In the genomic region with DNA sequence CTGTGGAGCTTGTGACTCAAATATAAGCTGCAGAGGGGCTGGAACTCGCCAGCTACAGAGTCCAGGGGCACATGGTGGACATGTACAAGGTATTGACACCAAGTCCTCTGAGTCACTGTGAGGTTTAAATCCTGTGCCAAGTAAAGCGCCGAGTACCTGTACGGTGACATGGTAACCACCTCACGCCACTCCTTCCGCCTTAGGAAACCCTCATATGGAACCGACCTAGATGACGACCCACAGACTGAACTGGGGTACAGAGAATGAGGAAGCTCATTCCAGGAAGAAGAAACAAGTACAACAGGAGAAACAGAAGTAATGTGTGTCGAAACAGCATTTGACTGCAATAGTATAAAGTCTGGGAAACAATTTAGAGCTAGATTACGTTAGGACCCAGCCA, we compare ENCODE assay signal across 16 mouse cellular contexts. TPM values are rescaled to one million over a fixed set of nuclear protein-coding genes. Genes with fewer than 3 reads are reported as not detected.
A peak's percentile ranks its signal among the peaks of the same experiment; 100 is the strongest.
DNase-seq lines count a peak whose midpoint lies in the region; ATAC-seq and TF ChIP-seq lines count a peak whose summit lies in the region.
"Had no signal": no experiment of that assay in that cellular context is flagged by ENCODE, and none has a peak within 500 bp of the region (broad histone marks: within the 10 kb centered on the region; RNA-seq: fewer than 3 reads in every experiment).

No protein-coding gene starts in this region.

- H3K9ac ChIP-seq in forebrain, embryonic 15.5 days (replicated peaks) = no peak overlapping the region
- H3K9ac ChIP-seq in kidney, embryonic 14.5 days (ENCODE audit: low read depth, low read length) = no peak overlapping the region
- H3K9ac ChIP-seq: hindbrain, embryonic 13.5 days; limb, embryonic 12.5 days had no signal

- H3K4me1 ChIP-seq in bone marrow macrophage, adult 2 months (ENCODE audit: control insufficient read depth, insufficient read depth, low read length) = peaks cover 6% of the 10 kb centered on the region
- peaks cover 28% of the 10 kb centered on the region for H3K4me1 ChIP-seq in megakaryocyte, embryonic 14.5 days
- H3K4me1 ChIP-seq in forebrain, embryonic 15.5 days = peaks cover 18% of the 10 kb centered on the region
- no peaks in the 10 kb centered on the region for H3K4me1 ChIP-seq in kidney, embryonic 14.5 days (ENCODE audit: control insufficient read depth, insufficient read depth, low read length)

- H3K27ac ChIP-seq in bone marrow macrophage, adult 2 months (ENCODE audit: insufficient read depth, low read depth, low read length) = peak overlapping the region; percentile 61
- no peak overlapping the region for H3K27ac ChIP-seq in forebrain, embryonic 15.5 days (replicated peaks)
- H3K27ac ChIP-seq in kidney, embryonic 14.5 days (ENCODE audit: low read depth, low read length) = no peak overlapping the region
- H3K27ac ChIP-seq in layer of hippocampus, adult 2 months = no peak overlapping the region
- H3K27ac ChIP-seq: gastrocnemius, adult 2 months; hindbrain, embryonic 13.5 days; limb, embryonic 12.5 days had no signal

- peak overlapping the region; percentile 50 for H3K4me3 ChIP-seq in bone marrow macrophage, adult 2 months (ENCODE audit: insufficient read depth, low read length)
- peak overlapping the region; percentile 72 for H3K4me3 ChIP-seq in megakaryocyte, embryonic 14.5 days (replicated peaks)
- no peak overlapping the region for H3K4me3 ChIP-seq in forebrain, embryonic 15.5 days
- no peak overlapping the region for H3K4me3 ChIP-seq in kidney, embryonic 14.5 days (ENCODE audit: low read length)
- no peak overlapping the region for H3K4me3 ChIP-seq in layer of hippocampus, adult 2 months
- H3K4me3 ChIP-seq: gastrocnemius, adult 2 months; hindbrain, embryonic 13.5 days; limb, embryonic 12.5 days had no signal

- DNase-seq in spleen, postnatal 36 days (ENCODE audit: low spot score in 2 of 2) = peak; percentile 26 to 40
- no peak for DNase-seq in spleen, postnatal 14 days (ENCODE audit: low spot score in 2 of 2)
- no peak for DNase-seq in layer of hippocampus, adult 2 months (ENCODE audit: low spot score in 2 of 2)
- DNase-seq: adrenal gland, postnatal 25 days; cerebellum, adult 9-10 months; gastrocnemius, adult 2 months; kidney, postnatal 10 days; retina, postnatal 1 day had no signal

- H3K36me3 ChIP-seq in megakaryocyte, embryonic 14.5 days (replicated peaks; ENCODE audit: low read length) = no peaks in the 10 kb centered on the region
- H3K36me3 ChIP-seq in forebrain, embryonic 15.5 days = no peaks in the 10 kb centered on the region
- H3K36me3 ChIP-seq in kidney, embryonic 14.5 days (ENCODE audit: control insufficient read depth, insufficient read depth, low read length) = no peaks in the 10 kb centered on the region
- H3K36me3 ChIP-seq: hindbrain, embryonic 13.5 days; limb, embryonic 12.5 days had no signal

- no peak for TF ChIP-seq CTCF in bone marrow macrophage, adult 2 months (IDR thresholded peaks at IDR 0.05; ENCODE audit: low read depth, low read length)
- TF ChIP-seq CTCF in layer of hippocampus, adult 2 months (conservative IDR thresholded peaks at IDR 0.05) = no peak

- ATAC-seq in forebrain, embryonic 15.5 days (replicated peaks) = no peak
- ATAC-seq in kidney, embryonic 14.5 days (ENCODE audit: low FRiP score, low TSS enrichment) = no peak
- ATAC-seq: intestine, embryonic 16.5 days had no signal

- no peak overlapping the region for H3K4me2 ChIP-seq in forebrain, embryonic 15.5 days (replicated peaks)
- no peak overlapping the region for H3K4me2 ChIP-seq in kidney, embryonic 14.5 days (replicated peaks; ENCODE audit: low read depth, low read length)
- H3K4me2 ChIP-seq: hindbrain, embryonic 13.5 days; limb, embryonic 12.5 days; midbrain, embryonic 11.5 days had no signal

- TF ChIP-seq POLR2A in bone marrow macrophage, adult 2 months (IDR thresholded peaks at IDR 0.05; ENCODE audit: borderline replicate concordance, low read depth, low read length) = no peak

- 93% methylated on average over 10 of the region's 10 CpGs for WGBS in forebrain, embryonic 15.5 days
- WGBS in kidney, embryonic 14.5 days = 90% methylated on average over 10 of the region's 10 CpGs

- peaks cover 2% of the 10 kb centered on the region for H3K27me3 ChIP-seq in megakaryocyte, embryonic 14.5 days (replicated peaks)
- no peaks in the 10 kb centered on the region for H3K27me3 ChIP-seq in forebrain, embryonic 15.5 days
- H3K27me3 ChIP-seq in kidney, embryonic 14.5 days (ENCODE audit: control insufficient read depth, insufficient read depth, low read length) = no peaks in the 10 kb centered on the region
- H3K27me3 ChIP-seq: limb, embryonic 12.5 days had no signal

- no peaks in the 10 kb centered on the region for H3K9me3 ChIP-seq in megakaryocyte, embryonic 14.5 days
- H3K9me3 ChIP-seq in forebrain, embryonic 15.5 days = no peaks in the 10 kb centered on the region
- no peaks in the 10 kb centered on the region for H3K9me3 ChIP-seq in kidney, embryonic 14.5 days (ENCODE audit: control insufficient read depth, low read length)
- H3K9me3 ChIP-seq: hindbrain, embryonic 13.5 days; limb, embryonic 12.5 days had no signal

RNA-seq across cellular contexts. Expression of a gene that starts 3.9 kb away (rescaled TPM):
- 4.3 and 6.9 TPM in 2 replicates for polyA plus RNA-seq in bone marrow macrophage, adult 2 months (2012; ENCODE audit: insufficient read depth, insufficient read length, missing spikeins)
- 0.63 and 1.0 TPM in 2 replicates for polyA plus RNA-seq in megakaryocyte, embryonic 14.5 days (2012; ENCODE audit: insufficient read depth, low replicate concordance)
- 8.5 and 10.3 TPM in 2 replicates for polyA plus RNA-seq in forebrain, embryonic 15.5 days (2015; fragmentation: Nextera tagmentation; extraction: Ambion mirVana)
- 8.6 and 12.3 TPM in 2 replicates for polyA plus RNA-seq in kidney, embryonic 14.5 days (2014; fragmentation: Nextera tagmentation; extraction: Ambion mirVana)
- 1 to 10 TPM; 8.6 to 8.9 TPM for total RNA-seq in layer of hippocampus, adult 2 months (2021)

RNA-seq across cellular contexts. Expression of a gene that starts 33.7 kb away (rescaled TPM):
- polyA plus RNA-seq in bone marrow macrophage, adult 2 months (2012; ENCODE audit: insufficient read depth, insufficient read length, missing spikeins) = 14.0 and 14.2 TPM in 2 replicates
- 1.1 and 2.3 TPM in 2 replicates for polyA plus RNA-seq in megakaryocyte, embryonic 14.5 days (2012; ENCODE audit: insufficient read depth, low replicate concordance)
- polyA plus RNA-seq in forebrain, embryonic 15.5 days (2015; fragmentation: Nextera tagmentation; extraction: Ambion mirVana) = 3.8 and 3.9 TPM in 2 replicates
- polyA plus RNA-seq in kidney, embryonic 14.5 days (2014; fragmentation: Nextera tagmentation; extraction: Ambion mirVana) = 1.7 and 2.0 TPM in 2 replicates
- 10 to 100 TPM; 39.6 to 40.9 TPM for total RNA-seq in layer of hippocampus, adult 2 months (2021)

Comparison
In these comparisons a context has a peak if more than half of its experiments do, and no peak if none do; other contexts are left out.
1. DNase-seq: peak in spleen, postnatal 36 days (2 of 2); none in spleen, postnatal 14 days (0 of 2) and layer of hippocampus, adult 2 months (0 of 2).
2. H3K4me3 ChIP-seq: peak in bone marrow macrophage, adult 2 months (single experiment) and megakaryocyte, embryonic 14.5 days (single experiment); none in forebrain, embryonic 15.5 days (single experiment), kidney, embryonic 14.5 days (single experiment) and layer of hippocampus, adult 2 months (single experiment).